Mouse (Mus musculus) CH12F3 (cell line): ENCODE measurements around the gene Nlk.
"Not testable (repeated sequence)": the region's sequence is repeated elsewhere in the genome, so short reads cannot be mapped to it uniquely, and the experiment has no call there.

ENCODE experiments used
- in situ Hi-C: fragments of 300-500 bp; cut with MboI; formaldehyde crosslinking; loops from 2 replicates; pipeline ENCODE4 v1.14.3; 2020; ENCODE audit warnings: low sequenced_read_pairs

Gene Nlk

DNA sequence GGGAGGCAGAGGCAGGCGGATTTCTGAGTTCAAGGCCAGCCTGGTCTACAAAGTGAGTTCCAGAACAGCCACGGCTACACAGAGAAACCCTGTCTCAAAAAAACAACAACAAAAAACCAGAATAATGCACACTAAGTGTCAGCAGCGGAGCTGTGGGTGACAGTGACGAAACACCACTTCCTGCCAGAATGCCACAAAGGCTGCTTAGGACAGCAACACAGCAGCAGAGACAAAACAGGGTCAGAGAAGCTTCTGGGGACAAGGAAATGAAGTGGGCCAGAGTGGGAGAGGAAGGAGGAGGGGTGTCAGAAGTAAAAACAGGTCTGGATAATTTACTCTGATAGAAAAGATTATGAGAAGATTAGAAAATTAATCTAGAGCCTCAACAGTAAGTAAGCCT lies 97.1 kb downstream of the Nlk start:
- in situ Hi-C loops = no loop called here

DNA sequence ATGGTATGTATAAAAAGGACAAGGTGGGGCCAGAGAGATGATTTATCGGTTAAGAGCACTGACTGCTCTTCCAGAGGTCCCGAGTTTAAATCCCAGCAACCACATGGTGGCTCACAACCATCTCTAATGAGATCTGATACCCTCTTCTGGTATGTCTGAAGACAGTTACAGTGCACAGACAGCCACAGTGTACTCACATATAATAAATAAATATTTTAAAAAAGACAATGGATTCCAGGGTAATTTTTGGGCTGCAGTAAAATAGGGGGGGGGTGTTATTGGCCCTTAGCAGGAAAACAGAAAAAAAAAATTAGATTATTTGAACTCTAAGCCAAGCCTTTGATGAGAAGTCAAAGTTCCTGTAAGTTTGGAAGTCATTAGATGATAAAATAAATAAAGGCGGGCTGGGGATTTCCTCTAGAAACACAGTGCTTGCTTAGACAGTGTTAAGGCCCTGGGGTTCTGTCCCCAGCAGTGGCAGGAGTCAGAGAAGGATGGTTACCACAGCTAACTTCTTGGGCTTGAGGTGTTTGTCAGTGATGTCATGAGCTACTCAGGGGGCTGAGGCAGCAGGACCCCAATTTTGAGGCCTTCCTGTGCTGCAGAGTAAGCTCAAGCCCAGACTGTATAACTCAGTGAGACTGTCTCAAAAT lies 98.3 kb downstream of the Nlk start:
- in situ Hi-C loops = no loop called here

DNA sequence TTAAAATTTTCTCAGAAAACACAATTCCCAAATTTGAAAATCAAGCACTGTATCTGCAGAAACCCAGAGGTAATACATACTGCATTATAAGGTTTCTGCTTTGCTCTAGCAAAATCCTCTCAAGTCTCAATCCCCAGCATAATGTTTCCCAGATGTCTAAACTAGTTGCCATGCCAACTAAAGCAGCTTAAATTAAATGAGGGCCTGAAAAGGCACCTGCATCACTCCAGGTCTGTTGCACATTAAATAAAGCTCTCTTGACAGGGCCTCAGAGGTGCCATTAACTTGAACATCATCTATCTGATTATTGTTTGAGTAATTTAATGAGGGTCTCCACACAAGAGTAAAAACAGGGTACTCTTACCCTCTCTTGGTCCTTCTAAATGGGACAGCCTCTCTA lies 100.4 kb downstream of the Nlk start:
- in situ Hi-C loops = no loop called here

DNA sequence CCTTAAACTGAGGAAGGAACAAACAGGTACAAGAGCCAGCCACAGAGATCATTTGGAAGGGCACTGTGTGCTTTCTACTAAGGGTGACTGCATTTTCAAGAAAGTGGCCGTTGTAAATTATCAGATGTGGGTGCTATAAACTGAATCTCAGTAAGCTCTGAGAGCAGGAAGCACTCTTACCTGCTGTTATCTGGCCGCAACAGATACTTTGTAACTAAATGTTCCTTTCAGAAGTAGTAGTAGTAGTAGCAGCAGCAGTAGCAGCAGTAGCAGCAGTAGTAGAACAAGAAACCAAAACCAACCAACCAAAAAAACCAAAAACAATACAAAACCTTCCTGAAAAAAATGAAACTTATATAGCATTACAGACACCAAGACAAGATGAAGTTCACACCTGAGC lies 101.4 kb downstream of the Nlk start:
- in situ Hi-C loops = no loop called here

DNA sequence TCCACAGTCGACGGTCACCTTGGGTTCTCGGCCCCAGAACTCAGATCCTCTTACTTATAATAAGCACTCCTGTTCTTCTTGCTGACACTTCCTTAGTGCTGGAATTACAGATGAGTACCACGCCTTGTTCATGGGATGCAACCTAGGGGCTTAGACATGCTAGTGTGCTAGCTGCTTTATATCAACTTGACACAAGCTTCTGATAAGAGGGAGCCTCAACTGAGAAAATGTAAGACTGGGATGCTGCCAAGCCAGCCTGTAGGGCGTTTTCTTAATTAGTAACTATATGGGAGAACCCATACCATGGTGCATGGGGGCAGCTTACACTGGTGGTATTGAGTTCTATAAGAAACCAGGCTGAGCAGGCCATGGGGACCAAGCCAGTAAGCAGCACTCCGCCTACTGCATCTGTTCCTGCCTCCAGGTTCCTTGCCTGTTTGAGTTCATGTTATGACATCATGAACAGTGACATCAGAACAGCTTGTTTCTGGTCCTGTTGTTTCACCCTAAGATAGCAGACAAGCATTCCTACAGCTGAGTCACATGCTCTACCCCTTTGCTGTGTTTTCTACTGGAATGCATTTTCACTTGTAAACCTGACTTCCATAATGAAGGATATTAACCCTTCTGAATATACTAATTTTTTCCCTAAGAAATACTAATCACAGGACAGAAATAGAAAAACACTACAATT lies 102.8 kb downstream of the Nlk start:
- in situ Hi-C loops = no loop called here

DNA sequence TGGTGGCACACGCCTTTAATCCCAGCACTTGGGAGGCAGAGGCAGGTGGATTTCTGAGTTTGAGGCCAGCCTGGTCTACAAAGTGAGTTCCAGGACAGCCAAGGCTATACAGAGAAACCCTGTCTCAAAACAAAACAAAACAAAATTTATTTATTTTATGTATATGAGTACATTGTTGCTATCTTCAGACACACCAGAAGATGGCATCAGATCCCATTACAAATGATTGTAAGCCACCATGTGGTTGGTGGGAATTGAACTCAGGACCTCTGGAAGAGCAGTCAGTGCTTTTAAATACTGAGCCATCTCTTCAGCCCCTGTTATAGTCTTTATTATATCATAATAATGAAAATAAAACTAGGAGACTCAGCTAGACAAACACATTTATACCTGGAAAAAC lies 109.5 kb downstream of the Nlk start:
- in situ Hi-C loops = not testable (repeated sequence)

DNA sequence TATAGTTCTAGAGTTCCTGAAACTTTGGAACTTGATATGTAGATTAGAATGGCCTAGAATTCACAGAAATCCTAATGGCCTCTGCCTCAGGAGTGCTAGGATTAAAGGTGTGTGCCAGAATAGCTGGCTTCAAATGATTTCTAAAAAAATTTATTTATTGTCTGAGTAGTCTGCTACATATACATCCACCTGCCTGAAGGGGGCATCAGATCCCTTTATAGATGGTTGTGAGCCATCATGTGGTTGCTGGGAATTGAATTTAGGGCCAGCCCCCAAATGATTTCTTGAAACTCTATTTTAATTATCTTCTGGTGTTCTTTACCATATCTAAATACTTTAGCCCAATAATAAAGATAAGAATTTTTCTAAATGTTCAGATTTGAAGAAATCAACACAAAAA lies 111.1 kb downstream of the Nlk start:
- in situ Hi-C loops = no loop called here

DNA sequence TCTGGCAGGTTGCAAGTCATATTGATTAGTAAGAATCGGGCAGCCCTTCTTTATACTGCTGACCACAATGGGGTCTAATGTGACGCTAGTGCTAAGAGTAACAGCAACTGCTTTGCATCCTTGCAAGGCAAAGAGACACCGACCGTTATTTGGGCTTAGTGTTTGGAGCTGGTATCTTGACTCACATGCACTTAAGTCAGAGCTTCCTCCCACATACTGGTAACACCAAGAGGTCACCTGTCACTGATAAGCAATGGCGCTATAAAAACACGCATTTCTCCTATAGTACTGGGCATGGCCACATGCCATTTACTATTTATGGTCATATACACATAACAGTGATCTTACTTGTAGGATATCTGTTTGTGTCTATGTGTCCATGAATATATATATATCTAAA lies 114.3 kb downstream of the Nlk start:
- in situ Hi-C loops = no loop called here

DNA sequence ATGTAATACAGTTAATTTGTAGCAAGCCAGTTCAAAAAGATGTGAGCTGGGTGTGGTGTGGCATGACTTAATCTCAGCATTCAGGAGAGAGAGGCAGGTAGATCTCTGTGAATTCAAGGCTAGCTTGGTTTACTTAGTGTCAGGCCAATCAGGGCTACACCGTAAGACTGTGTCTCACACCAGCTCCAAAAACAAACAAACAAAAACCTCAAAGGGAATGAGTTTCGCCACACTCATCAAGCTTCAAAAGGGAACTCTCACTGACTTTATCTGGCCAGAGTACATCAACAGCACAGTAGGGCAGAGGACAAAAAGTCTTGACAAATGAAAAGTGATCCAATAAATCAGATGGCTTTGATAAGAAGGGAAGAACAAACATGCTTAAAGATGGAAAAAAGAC lies 122.2 kb downstream of the Nlk start:
- in situ Hi-C loops = no loop called here

DNA sequence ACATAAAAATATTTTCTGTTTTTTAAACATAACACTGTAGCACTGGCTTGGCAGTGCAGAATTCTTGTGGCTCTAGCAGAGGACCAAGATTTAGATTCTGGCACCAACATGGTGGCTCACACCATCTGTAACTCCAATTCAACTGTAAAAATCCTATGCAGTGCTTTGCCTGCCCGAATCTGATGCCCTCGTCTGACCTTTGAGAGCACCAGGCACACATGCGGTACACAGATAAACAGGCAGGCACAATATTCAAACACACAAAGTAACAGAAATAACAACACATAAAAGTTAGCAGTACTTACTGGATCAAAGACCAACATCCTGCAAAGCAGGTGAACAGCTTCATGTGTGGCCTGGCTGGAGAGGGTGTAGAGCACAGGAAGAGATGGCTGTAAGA lies 122.6 kb downstream of the Nlk start:
- in situ Hi-C loops = no loop called here

DNA sequence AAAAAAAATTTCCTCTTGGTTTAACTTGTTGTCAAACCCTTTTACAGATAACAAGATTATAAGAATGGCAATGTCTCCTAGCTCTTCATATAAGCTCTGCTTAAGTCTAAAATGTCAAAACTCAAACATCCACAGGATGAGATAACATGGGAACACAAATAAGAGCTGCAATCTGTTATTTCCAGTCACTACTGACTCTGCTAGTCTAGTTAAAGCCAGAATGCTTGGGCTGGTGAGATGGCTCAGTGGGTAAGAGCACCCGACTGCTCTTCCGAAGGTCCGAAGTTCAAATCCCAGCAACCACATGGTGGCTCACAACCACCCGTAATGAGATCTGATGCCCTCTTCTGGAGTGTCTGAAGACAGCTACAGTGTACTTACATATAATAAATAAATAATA lies 123.1 kb downstream of the Nlk start:
- in situ Hi-C loops = not testable (repeated sequence)

DNA sequence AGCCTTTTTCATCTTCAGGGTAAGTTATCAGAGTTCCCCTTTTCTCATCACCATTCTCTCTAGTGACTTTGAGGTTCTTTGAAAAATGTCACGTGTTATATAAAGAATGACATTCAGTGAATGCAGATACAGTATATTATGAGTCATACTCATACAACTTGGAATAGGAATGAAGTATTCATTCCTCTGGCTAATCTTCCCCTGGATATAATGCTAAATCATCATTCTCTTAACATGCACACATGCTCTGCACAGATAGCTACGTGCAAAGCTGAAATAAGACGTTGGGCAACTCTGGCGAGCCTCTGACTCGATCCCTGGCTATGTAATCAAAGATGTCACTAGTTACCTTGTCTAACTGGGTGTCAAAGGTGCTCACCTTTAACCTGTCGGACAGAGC lies 125.3 kb downstream of the Nlk start:
- in situ Hi-C loops = no loop called here

DNA sequence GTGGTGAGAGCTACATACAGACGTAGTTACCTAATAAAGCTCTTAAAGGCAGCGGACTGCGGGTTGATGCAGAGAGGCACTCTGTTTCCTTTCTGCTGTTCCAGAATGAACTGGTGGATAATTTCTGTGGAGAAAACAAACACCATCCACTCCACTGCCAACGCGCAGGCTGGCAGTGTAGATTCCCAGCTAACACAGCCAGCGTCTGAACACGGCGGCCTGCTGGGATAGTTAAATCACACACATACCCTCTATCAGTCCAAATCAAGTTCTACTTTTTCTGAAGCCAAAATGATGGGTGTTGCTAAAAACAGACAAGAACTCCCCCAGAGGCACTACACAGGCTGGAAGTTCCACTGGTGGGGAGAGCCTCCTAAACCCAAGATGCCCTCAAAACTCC lies 125.7 kb downstream of the Nlk start:
- in situ Hi-C loops = no loop called here

DNA sequence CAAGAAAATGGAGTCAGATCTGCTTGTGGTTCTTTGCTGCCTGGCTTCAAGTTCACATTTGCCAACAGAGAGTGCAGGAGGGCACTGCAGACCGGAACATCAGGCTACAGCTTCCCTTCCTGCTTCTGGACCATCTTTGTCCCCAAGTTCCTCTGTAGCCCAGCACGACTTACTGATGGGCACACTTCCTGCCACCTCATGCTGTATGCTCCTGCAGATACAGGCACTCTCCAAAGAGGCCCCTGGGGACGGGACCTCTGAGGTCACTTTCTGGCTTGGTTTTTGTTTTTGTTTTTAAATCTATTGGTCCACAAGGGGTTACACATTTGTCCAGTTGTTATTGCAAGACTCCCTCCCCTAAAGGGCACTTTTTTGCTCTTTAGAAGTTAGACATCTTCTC lies 127.4 kb downstream of the Nlk start:
- in situ Hi-C loops = loop anchor here (10.0 kb wide), 1 partner anchor 255 kb away; the partner anchor contains the start of gene Lyrm9

DNA sequence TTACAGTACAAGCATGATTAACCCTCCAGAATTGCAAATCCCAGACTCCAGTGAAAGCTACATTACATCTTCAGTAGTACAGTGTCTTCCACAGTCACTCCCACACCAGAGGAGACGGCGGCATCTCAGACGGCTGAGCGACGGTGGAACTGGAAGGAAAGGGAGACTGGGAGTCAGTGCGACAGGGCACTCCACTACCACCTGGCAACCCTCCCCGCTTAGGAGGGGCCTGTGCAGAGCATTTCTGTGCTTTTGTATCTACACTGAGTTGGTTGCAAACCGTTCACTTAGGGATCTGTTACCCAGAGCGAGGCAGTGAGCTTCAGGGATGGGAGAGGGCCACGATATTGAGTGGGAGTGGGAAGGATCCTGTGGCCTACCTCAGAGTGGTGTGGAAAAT lies 128.3 kb downstream of the Nlk start:
- in situ Hi-C loops = loop anchor here (10.0 kb wide), 1 partner anchor 256 kb away; the partner anchor contains the start of gene Lyrm9

DNA sequence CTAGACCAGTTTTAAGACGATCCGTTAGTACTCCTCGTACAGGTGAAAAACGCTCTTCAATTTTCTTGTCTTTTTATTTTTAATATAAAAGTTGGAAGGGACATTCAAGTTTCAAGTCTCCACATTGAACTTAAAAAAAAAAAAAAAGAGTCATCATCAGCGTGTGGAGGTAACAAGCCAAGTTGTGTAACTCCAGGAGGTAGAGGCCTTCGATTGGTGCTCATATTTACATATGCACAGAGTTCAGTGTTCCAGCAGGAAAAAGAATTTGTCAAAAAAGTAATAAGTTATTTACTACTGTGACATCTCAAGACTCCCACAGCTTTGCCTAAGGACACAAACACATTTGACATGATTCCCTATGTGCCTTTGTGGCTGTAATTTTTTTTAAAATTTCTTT lies 129.6 kb downstream of the Nlk start:
- in situ Hi-C loops = loop anchor here (10.0 kb wide), 1 partner anchor 257 kb away; the partner anchor contains the start of gene Lyrm9

DNA sequence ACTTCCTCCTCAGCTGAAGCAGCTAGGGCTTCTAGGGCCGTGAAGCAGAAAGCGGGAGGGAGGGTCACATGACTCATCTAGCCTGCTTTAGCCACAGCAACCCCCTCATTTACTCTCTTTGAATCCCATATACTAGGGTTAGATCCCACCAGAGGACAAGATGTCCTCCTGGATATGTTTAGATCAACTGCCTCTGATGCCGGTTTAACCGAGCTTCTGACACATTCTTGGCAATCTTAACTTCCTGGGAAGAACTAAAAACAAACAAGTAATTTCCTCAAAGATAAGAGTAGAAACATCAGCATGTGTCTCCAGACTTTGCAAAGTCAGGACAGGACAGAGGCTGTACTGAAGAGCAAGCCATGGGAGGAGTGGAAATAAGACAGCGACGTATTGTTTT lies 130.4 kb downstream of the Nlk start:
- in situ Hi-C loops = loop anchor here (10.0 kb wide), 1 partner anchor 258 kb away; the partner anchor contains the start of gene Lyrm9

DNA sequence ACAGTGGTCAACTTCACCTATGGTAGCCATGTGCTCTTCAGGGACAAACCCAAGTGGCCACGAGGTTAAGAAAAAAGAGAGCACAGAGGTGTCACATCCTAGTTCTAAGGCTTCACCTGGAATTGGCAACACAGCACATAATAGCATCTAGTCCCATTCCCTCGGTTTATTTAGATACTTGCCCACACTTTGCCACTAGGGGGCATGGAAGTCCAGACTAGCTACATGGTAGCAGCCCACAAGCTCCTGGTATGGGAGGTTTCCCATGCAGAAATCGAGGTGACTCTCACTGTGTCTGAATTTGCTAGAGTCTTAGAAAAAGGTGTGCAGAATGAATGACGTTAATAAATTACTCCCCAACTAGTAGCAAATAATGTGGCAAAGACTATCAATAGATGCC lies 136.7 kb downstream of the Nlk start:
- in situ Hi-C loops = loop anchor here (10.0 kb wide), 1 partner anchor 264 kb away; the partner anchor contains the start of gene Lyrm9

DNA sequence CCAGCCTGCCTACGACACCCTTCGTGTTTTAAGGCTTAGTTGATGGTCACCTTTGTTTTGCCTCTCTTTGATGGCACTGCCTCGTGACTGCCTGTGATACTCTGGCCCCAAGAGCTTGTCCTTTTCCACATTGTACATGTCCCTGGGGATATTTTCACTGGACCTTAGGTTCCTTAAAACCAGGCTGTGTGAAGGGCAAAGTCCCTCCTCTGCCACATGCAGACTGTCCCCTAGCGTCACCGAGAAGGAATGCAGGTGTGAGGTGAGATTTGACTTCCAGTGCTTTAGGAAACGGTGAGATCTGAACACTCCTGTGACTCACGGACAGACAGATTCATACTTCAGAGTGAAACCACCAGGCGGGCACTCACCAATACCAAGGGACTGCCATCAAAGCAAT lies 139.9 kb downstream of the Nlk start:
- in situ Hi-C loops = no loop called here

DNA sequence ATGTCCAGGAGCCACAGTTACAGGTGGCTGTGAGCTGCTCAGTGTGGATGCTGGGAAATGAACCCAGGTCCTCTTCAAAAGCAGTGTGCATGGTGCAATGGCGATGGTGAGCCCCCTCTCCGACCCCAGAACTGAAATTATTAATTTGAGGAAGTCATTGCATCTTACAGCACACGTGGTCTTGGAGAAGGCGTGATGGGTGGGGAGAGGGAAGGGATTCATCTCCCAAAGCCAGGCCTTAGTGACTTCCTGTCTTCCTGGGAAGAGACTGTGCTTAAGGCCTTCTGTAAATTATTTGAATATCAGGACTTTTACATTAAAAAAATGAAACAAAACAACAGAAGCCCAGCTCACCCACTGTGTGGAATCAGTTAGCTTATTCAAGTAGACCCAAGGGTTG lies 141.1 kb downstream of the Nlk start:
- in situ Hi-C loops = no loop called here

DNA sequence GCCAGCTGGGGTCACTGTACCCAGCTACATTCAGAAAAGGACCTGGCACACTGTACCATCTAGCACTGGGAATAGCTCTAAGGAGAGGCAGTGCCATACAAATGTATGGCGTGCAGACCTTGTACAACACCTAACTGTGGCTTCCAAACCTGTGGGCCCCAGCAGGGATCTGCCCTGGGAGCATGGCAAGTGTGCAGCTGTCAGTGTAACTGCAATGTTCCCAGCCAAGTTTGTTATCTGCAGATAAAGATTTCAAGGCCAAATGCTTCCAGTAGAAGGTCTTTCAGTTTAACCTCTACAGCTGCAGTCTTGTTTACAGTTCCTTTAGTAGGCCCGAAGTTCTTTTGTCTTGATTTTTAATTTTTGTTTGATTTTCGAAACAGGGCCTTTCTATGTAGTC lies 141.6 kb downstream of the Nlk start:
- in situ Hi-C loops = no loop called here

DNA sequence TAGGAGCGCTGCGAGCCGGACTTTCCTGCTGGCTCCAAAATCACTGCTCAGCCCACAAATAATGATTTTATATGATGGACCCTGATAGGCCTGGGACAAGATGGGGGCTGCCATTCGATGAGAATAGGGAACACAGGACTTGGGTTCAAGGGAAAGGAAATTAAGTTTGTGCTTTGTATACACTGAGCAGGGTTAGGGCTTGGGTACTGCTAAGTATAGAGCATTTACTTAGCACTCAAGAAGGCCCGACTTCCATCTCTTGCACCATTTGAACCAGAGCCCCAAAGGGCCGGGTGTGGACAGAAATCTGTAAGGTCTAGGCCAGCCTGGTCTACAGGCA lies 146.1 kb downstream of the Nlk start:
- in situ Hi-C loops = no loop called here
